Mouse (Mus musculus): ENCODE results near the gene G6pc.

GRCm38 (mm10) chr11:101364531-101364931 lies 2.8 kb upstream of the G6pc start:
- TF ChIP-seq POLR2A (IDR thresholded peaks at IDR 0.05; ENCODE audit: borderline replicate concordance, extremely low read depth, low read depth, low read length) (no peak), CTCF (IDR thresholded peaks at IDR 0.05; ENCODE audit: insufficient read depth, low read length) (no peak)
